Mouse (Mus musculus): ENCODE results near the gene Nop16. TPM values are rescaled to one million over a fixed set of nuclear protein-coding genes. Genes with fewer than 3 reads are reported as not detected.

The Nop16 gene
- total RNA-seq, 1 experiment from 2014 or later: 9.3 TPM

- no peak for ATAC-seq (ENCODE audit: extremely low read depth, insufficient number of reproducible peaks, low FRiP score, poor library complexity, severe bottlenecking)
Observed at GRCm38 (mm10) chr13:54602639-54603111, 12.8 kb upstream of the Nop16 start.

- no peak for ATAC-seq (ENCODE audit: extremely low read depth, insufficient number of reproducible peaks, low FRiP score, poor library complexity, severe bottlenecking)
Observed at GRCm38 (mm10) chr13:54598622-54599143, 8.8 kb upstream of the Nop16 start.

DNA sequence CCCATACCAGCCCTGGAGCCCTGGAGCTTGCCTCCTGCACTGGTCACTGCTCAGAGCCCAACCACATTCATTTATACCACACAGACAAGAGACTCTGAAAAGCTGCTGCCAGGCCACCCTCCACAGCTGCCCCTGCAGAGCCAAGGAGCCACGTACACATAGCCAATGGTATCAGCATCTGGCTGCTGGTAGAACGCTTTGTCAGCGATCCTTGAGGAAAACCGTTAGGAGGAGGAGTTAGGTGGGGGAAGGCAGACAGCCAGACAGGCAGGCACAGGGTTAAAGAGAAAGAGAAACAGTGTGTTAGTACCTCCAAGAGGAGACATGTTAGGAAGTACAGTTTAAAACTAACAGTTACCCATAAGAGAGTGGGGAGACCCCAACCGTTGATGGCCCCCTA is 7.0 kb upstream of the Nop16 start:
- ATAC-seq (ENCODE audit: extremely low read depth, insufficient number of reproducible peaks, low FRiP score, poor library complexity, severe bottlenecking): no peak

DNA sequence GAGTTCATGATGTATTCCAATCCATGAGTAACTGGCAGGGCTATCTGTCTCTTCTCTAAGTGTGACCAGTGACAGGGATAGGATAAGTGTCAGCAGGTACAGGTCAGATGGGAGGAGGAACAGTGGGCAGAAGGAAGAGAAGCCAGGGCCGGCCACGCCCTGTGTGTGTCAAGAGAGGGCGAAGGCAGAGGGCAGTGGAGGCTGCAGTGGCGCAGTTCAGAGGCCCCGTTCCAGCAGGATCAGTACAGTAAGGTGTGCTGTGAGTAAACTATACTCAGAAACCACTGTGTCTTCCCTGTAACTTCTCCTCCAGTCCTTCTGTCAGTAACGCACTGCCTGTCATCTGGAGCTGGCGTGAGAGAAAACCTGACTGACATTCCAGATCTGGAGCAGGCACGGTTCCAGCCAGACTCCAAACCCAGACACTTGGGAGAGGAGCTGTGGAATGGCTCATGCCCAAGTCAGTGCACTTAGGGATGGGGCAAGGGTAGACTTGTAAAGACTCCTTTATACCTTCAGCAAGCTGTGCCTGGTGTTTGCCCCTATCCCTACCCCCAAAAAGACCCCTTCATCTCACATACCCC is 6.3 kb upstream of the Nop16 start:
- no peak for ATAC-seq (ENCODE audit: extremely low read depth, insufficient number of reproducible peaks, low FRiP score, poor library complexity, severe bottlenecking)

DNA sequence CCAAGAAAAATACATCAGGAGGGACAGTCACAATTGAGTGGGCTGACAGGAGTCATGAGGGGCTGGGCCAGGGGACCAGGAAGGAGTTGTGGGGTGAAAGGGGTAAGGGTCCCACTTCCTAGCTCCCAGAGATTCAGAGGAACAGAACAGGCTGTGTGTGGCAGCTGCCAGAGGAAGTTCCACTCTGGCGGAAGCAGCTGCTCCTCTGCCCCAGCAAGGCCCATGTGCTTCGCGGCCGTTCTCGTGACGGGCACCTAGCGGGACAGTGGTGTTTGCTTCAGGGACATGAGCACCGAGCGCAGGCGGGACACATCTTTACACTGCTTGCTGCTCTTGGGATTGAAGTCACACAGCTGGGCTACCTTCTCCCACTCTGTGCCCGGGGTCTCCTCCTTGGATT is 3.7 kb upstream of the Nop16 start:
- ATAC-seq (ENCODE audit: extremely low read depth, insufficient number of reproducible peaks, low FRiP score, poor library complexity, severe bottlenecking): no peak

DNA sequence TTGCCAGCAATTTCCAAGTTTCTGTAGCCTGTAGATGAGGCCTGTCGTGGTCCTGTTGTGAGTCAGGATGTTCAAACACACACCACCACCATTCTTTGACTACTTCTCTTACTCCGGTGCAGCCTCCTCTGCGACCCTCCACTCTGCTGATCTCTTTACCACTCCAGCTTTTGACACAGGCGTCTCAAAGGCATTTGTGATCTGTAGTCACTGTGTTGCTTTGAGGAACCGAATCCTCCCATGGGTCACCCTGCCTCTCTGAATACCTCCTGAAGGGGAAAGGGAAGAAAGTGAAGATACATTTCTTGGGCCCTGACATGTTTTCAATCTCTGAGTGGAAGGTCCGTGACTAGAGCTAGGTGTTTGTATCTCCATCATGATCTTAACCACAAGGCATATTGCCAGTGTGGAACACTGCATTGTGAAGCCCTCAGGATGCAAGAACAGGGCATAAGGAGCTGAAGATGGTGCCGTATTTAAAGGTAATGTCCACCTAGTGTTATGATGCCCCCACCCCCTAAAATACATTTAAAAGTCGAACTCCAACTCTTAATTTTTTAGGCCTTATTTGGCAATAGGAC is 2.0 kb upstream of the Nop16 start:
- no peak for ATAC-seq (ENCODE audit: extremely low read depth, insufficient number of reproducible peaks, low FRiP score, poor library complexity, severe bottlenecking)

DNA sequence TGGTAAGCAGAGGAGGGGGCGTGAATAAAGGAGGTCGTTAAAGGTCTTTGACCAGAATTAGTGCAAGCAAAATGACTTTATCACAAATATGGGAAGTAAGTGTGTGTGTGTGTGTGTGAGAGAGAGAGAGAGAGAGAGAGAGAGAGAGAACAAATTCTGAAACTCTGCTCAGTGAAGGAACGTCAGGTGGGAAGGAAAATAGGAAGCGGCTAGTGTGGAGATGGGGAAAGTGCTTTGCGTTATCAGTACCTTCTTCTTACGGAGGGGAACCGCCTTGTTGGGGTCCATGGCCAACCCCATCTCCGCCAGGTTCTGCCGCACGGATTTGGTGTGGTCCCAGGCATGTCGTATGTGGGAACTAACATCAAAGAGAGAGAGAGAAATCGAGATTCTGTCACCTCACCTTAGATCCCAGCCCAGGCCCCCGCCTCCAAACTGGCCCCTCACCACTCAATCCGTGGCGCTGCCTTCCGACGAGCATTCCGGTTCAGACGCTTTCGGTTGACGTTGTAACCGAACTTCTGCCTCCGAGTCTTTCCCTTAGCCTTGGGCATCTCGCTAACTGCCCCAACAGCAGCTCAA is 385 bp downstream of the Nop16 start:
- ATAC-seq (ENCODE audit: extremely low read depth, insufficient number of reproducible peaks, low FRiP score, poor library complexity, severe bottlenecking): no peak

DNA sequence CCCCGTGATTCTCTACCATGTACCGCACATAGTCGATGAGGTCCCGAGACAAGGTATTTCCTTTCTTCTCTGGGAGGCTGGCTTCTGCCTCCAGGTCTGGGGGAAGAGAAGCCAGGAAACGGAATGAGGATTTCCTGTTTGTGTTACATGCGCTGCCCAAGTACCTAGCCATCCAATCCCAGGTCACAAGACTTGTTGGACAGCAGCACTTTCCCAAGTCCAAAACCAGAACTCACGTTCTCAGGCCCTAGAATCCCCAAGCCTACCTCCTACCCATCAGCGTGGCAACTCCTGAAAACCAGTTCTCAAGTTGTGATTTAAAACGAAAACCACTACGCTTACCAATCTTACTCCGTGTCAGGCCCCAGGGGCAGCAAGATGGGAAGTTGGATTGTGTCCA is 4.1 kb downstream of the Nop16 start:
- ATAC-seq (ENCODE audit: extremely low read depth, insufficient number of reproducible peaks, low FRiP score, poor library complexity, severe bottlenecking): no peak

GRCm38 (mm10) chr13:54582860-54583259 is 7.0 kb downstream of the Nop16 start:
- ATAC-seq (ENCODE audit: extremely low read depth, insufficient number of reproducible peaks, low FRiP score, poor library complexity, severe bottlenecking): no peak

GRCm38 (mm10) chr13:54582126-54582525 is 7.8 kb downstream of the Nop16 start:
- ATAC-seq (ENCODE audit: extremely low read depth, insufficient number of reproducible peaks, low FRiP score, poor library complexity, severe bottlenecking): no peak

- no peak for ATAC-seq (ENCODE audit: extremely low read depth, insufficient number of reproducible peaks, low FRiP score, poor library complexity, severe bottlenecking)
Observed at GRCm38 (mm10) chr13:54581385-54581784, 8.5 kb downstream of the Nop16 start.

GRCm38 (mm10) chr13:54577652-54578507 is 12.0 kb downstream of the Nop16 start:
- ATAC-seq (ENCODE audit: extremely low read depth, insufficient number of reproducible peaks, low FRiP score, poor library complexity, severe bottlenecking): peak; percentile 50

DNA sequence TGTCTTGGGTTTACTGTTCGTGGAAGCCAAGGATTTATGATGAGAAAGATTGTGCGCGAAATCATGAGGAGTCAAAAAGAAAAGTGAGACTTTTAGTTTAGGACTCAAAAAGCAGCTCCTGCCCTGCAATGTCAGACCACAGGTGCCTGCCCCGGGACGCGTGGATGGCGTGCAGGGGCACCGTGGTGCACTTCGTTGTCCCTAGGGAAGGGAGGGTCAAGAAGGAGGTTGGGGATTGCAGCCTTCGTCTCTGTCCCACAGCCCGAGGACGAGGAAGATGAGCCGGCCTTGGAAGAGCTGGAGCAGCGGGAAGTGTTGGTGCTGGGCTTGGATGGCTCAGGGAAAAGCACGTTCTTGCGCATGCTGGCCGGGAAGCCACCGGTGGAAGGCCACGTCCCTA is 14.4 kb downstream of the Nop16 start:
- ATAC-seq (ENCODE audit: extremely low read depth, insufficient number of reproducible peaks, low FRiP score, poor library complexity, severe bottlenecking): no peak

GRCm38 (mm10) chr13:54574854-54575481 is 14.9 kb downstream of the Nop16 start, which contains the start of gene Arl10:
Gene Arl10 (plus strand): TSS chr13:54575015.
- ATAC-seq (ENCODE audit: extremely low read depth, insufficient number of reproducible peaks, low FRiP score, poor library complexity, severe bottlenecking): peak; percentile 27; the same call in 1 of the 2 replicates

- no peak for ATAC-seq (ENCODE audit: extremely low read depth, insufficient number of reproducible peaks, low FRiP score, poor library complexity, severe bottlenecking)
Observed at GRCm38 (mm10) chr13:54572621-54573020, 17.3 kb downstream of the Nop16 start.

- ATAC-seq (ENCODE audit: extremely low read depth, insufficient number of reproducible peaks, low FRiP score, poor library complexity, severe bottlenecking): no peak
Observed at GRCm38 (mm10) chr13:54571637-54572036, 18.3 kb downstream of the Nop16 start.

GRCm38 (mm10) chr13:54570736-54571135 is 19.2 kb downstream of the Nop16 start:
- no peak for ATAC-seq (ENCODE audit: extremely low read depth, insufficient number of reproducible peaks, low FRiP score, poor library complexity, severe bottlenecking)

- no peak for ATAC-seq (ENCODE audit: extremely low read depth, insufficient number of reproducible peaks, low FRiP score, poor library complexity, severe bottlenecking)
Observed at GRCm38 (mm10) chr13:54569282-54569681, 20.6 kb downstream of the Nop16 start.

- no peak for ATAC-seq (ENCODE audit: extremely low read depth, insufficient number of reproducible peaks, low FRiP score, poor library complexity, severe bottlenecking)
Observed at GRCm38 (mm10) chr13:54568380-54568779, 21.5 kb downstream of the Nop16 start.

All from neutrophil, adult 5-6 weeks (primary cell).